Mouse (Mus musculus) cerebellum, postnatal 36 days (tissue): ENCODE results near the gene Ccr5.
"Not testable (repeated sequence)": the region's sequence is repeated elsewhere in the genome, so short reads cannot be mapped to it uniquely, and the experiment has no call there.

Experiments
- DNase-seq, 2 experiments: peaks; one replicate each; pipeline ENCODE4 v3.0.0; 2021 to 2022; ENCODE audit warnings: mixed read lengths in 2 of 2

The Ccr5 gene

DNA sequence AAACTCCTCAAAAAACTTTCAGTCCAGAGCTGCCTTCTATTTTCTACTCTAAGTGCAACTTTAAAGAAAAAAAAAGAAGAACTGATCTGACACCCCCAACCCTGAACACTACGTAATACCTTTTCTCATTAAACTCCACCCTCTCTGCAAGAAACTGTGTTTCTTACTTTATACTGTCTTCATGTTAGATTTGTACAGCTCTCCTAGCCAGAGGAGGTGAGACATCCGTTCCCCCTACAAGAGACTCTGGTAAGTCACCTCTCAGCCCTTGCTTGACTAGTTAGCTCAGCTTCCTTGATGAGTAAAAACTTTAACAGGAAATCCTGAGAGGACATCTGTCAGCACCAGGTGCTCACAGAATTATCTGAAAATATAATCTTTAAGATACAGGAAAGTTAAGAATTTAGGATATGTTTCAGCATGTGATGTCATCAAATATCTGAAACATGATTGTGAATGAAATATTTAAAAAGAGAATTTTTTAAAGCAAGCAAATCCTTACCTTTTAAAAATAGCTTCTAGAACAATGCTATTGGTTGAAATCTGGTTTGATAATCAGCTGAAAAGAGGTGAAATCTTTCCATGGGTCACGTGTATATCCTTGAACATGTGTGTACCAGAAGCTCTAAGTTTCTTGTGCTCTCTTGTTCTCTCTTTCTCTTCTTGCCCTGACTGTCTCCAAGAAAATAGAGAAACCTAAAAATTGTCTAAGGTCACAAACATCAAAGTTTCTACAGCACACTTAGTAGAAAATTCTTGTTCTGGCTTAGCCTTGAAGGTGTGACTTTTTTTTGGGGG, at the start of gene Ccr5:
TSS of gene Ccr5 (plus strand) at position 157 of the 798 bp plus-strand sequence.
- no peak for DNase-seq

DNA sequence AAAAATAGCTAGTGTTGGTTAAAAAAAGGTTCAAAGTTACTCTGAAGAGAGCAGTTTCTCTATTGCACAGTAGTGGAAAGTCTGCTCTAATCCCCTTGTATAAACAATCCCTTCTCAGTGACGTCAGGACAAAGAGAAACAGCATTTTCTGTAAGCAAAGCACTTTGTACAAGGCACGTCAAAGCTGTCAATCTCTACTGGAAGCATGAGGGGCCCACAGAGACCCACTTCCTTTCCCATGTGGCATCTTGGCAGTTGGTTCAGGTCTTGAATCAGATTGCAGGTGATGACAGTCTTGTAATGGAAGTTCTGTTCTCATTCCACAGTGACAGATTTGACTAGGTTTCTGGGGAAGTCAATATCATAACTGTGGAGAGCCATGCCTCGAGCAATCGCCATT, 41.5 kb upstream of the Ccr5 start:
- no peak for DNase-seq

DNA sequence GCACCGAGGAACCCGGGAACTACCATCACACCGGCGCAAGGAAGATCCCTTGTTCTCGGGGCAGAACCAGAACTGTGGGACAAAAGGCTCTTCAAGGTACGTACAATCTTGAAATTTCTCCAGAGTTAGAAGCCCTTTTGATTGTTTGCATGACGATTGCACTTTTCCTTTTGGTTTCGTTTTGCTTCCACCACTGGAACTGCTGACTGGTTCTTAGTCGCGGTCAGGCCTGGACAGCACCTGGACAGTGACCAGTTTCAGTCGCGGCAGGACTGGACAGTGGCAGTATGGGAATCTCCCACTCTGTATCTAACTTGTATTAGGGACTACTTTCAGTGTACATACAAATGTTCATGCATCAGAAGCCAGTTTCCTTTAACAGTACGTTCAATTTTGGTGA, 40.9 kb upstream of the Ccr5 start:
- not testable (repeated sequence) for DNase-seq

DNA sequence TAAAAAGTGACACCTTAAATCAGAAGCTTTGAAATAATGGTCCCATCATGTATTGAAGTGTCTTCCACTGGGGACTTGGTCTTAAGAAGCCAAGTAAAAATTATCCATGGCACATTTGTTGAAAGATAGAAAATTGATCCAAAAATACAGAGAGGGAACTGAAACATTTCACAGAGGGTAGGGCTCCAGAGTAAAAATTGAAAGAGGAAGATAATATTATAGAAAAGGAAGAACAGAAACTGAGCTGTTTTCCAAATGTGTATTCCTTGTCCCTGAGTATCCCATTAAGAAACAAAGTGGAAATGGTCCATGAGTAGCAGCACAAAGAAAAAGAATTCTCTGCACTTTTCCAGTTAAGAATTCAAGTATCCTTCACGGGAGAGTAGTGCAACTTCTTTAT, 30.9 kb upstream of the Ccr5 start:
- DNase-seq, result no peak

DNA sequence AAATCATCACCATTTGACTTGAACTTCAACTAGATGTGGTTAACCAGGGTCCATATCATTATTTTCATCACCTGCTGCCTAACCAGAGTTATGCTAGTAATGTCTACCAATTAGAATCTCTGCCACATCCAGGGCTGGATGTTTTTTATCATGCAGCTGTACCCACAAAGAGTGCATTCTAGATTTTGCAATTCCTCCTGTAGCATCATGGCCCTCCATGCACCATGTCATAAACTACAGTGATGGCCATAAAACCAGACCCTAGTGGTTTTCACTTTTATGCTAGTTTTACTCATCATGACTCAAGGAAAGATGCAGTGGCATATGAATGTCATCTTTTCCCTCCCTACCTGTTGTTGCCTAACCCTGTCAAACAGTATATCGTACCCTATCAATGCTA, 22.2 kb upstream of the Ccr5 start:
- DNase-seq, result no peak

DNA sequence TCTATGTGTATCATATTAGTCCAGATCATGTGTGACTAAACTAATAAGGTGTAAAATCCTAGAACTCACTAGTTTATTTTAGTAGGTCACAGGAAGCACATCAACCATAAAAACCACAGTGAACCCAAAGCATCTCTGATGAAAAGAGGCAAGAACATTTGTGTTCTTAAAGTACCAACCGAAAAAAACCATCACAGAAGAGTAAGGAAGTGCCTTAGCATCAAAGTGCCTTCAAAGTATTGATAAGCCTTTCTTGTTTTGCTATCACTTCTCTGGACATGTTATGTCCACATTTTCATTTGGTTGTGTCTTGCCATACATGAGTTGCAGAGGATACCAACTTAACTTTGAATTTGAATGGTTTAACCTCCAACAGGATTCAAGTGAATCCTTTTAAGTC, 21.0 kb upstream of the Ccr5 start:
- DNase-seq, result no peak

DNA sequence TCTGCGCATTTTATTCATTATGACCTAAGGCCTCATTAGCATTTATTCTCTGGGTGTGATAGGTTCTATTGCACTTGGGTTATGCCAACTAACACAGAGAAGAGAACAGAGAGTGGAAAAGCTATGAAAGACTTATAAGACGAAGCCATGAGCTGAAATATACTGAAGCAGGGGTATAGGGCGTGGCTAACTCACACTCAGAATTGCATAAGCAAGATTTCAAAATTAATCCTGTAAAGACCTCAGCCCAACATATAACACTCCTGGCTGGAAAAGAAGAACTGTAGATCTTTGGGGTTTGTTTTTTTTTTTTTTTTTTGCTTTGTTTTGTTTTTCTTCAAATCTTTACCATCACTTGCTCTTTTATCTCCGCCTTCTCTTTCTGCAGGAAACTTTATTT, 19.6 kb upstream of the Ccr5 start, which contains the start of gene Ccr2:
TSS of gene Ccr2 (plus strand) at position 228 of the 400 bp plus-strand sequence.
- no peak for DNase-seq

DNA sequence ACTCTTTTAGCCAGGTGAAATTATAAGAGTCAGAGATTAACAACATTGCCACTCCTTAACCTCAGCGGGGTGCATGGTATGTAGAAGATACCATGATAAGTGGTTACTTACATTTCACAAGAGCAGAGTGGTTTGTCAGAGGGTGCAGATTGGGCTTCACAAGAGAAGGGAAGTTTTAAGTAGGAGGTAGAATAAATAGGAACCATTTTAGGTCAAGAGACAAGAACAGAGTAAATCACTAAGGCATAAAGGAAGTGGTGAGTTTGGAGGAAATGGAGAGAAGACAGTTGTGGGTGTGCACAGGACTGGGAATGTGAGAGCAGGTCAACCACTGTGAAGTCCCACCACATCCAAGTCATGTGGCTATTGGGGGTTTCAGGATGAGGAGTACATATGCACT, 18.1 kb upstream of the Ccr5 start:
- no peak for DNase-seq

DNA sequence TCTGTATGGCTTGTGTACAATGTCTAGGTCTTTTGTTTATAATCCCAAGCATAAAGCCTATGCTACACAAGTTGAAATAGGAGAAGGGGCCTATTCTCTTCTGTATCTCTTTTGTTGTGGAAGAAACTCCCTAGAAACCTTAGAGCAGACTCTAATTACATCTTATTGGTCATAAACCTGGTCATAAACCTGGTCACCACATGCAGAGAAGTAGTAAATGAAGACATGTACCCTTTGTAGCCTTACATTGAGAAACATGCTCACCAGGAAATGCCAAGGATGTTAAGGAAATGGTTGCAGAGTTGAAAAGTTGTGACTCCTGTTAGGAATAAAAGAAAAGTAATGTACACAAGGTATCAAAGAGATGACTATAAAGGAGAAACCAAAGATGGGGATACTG, 16.1 kb upstream of the Ccr5 start:
- DNase-seq, result no peak

DNA sequence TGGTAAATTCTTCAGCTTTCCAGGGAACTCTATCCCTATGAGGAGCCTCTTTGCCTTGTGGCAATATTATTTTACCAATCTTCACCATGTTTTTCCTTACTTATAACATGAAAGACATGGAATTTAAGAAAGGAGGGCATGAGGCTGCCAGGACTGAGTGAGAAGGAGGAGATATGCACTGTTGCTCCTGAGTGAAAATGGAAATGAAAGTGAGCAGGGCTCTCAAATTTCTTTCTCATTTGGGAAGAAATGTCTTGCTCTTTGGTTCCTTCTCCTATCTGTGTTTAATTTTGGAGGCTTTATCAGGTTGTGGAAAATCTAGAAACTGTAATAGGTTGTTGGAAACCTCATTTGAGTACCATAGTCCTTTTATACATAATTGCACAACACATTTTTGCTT, 14.1 kb upstream of the Ccr5 start:
- DNase-seq, result no peak

DNA sequence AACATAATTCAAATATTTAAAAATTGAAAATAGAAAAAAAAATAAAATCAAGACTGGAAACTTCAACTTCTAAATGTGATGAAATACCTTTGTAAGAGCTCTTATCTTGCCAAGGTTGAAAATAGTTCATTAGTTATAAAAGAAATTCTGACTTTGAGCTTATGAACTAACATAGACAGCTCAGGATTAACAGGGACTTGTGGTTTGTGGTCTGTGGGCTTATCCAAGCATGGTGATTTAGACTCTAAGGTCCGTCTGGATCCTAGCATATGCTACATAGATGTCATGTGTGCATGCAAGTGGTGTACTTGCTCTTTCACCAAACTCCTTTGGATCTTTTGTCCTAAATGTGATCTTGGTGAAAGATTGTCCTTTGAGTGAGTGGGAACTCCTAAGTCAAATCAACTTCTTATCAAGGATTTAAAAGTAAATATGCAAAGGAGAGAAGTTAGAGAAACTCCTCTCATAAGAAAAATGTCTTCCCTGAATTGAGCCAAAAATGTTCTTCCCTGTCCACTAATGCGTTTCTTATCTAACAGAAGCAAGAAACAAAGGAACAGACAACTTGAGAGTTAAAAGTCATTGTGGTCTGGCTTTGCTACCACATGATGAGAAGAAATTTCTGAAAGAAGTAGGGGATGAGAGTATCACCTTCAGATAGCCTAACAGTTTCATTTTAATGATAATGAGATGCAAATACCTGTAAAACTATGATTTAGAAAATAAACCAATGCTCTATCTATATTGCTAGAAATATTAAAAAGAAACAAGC, 12.8 kb upstream of the Ccr5 start:
- no peak for DNase-seq

DNA sequence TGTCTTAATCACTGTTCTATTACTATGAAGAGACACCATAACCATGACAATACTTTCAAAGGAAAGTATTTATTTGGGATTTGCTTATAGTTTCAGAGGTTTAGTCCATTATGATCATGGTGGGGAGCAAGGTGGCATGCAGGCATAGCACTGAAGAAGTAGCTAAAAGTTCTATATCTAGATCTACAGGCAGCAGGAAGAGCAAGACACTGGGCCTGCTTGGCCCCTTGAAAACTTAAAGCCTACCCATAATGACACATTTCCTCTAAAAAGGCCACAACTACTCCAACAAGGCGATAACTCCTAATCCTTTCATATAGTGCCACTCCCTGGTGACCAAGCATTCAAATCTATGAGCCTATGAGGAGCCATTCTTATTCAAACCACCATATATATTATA, 9.3 kb upstream of the Ccr5 start:
- DNase-seq, result no peak

DNA sequence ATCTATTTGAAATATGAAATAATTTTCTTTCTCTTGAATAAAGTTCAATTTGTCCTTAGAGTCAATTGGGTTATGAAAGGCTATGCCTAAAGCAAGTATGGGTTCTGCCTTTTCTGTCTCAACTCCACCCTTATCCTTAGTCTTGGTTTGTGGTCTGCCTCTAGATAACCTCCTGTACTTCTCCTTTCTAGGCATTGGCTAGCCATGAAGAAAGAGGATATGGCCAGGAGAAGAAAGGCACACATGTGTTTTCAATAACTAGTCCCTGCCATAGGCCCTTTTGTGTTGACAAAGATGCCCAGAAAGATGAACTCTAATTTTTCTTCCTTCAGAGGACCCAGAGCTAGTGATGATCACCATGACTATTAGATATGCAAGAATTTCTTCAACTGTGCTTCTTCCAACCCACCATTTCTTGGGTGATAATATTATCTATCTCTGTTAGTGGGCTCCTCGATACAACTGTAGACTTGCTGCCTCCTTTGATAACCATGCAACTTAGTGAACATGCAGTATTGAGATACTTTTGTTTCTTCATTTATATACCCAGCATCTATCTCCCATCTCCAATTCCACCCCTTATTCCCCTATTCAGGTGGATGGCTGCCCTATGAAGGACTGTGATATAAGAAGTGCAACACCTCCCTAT, 8.6 kb upstream of the Ccr5 start:
- DNase-seq, result no peak

DNA sequence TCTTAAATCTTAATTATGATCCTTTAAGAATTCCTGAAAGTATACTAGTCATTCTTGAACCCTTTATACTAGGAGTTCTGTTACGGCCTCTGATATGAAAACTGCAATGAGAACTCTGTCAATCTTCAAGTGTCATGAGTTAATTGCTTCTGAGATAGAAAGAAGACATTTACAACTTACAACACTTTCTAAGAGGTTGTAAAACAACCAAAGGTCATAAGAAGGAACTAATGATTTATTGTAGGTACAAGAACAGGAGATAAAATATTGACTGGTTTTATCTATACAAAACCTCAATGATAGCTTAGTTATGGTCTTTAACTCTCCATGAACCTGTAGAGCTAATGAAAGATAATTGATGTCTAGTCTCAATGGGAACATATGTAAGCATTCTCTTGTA, 7.6 kb upstream of the Ccr5 start:
- no peak for DNase-seq

DNA sequence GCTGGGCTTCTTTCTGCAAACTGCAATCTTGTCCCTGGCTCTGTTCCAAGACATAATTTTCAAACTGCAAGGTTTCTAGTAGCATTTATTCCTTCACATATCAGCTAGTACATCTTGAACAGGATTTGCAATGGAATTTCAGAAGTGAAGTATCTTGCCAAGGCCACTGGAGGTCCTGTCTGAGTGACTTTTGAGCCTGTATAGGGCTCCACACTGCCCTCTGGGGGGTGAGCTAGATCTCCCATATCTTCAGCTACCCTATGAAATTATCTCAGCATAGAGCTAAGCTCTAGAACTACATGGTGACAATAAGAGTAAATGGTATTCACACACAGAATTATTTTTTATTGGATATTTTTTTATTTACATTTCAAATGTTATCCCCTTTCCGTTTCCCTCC, 2.9 kb upstream of the Ccr5 start:
- DNase-seq, result no peak

DNA sequence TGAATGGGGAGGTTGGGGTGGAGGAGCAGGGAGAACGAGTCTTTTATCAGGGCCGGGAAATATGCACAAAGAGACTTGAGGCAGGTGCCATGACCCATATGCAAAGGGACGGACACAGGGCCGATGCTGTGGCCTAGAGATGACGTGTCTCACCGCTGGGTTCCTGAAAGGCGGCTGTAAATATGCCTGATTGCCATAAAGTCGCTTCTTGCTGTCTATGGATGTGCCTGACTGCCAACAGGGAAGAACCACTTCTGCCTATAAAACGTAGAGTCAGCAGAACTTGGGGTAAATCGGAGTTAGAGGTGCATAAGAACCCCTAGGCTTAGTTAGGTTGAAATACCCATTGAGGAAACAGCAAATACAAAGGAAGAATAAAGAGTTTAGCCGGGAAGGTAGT, 4.2 kb downstream of the Ccr5 start:
- no peak for DNase-seq

DNA sequence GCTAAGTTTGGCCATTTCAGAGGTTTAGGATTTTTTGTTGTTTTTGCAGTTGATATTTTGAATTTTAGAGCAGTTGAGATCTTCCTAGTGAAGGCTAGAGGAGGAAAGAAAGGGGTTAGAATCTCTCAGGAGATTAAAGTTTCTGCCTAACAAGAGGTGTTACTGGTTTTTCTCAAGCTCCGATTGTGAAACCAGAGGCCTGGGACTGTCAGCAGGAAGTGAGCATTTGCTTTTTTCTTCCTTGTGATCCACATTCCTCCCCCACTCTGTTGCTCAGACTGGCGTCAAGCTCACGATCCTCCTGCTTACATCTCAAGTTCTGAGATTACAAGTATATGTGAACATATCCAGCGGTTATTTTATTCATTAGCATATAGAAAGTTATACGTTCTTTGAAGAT, 5.0 kb downstream of the Ccr5 start:
- no peak for DNase-seq

DNA sequence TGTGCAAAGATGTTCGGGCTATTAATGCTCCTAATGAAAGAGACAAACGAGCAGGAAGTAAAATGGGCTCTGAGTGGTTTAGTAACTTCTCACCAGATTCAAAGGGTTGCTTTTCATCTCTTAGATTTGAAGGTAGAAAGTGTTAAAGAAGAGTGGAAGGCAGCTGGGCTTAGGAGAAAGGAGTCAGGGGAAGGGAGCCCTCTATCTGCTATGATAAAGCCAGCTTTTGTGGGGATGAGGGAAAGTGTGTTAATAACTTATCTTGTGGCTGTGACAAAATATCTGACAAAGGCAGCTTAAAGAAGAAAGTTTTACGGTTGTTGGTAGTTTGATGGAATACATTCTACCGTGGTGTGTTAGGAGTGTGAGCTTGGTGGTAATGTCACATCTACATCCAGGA, 6.1 kb downstream of the Ccr5 start:
- DNase-seq, result no peak

DNA sequence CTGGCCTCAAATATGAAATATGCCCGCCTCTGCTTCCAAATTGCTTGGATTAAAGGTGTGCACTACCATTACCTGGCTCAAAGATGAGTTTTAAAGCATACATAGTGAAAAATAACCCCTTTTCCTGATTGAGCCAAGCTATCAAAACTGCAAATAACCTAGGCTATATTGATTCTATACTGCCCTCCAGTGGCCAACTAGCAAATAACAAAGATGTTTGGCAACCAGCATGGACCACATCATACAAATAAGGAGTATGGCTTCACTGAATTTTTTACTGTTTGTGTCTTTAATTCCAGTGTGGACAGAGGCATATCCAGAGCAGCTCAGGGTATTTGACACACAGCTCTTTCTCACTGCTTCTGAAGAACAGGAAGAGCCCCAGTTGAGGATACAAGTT, 7.0 kb downstream of the Ccr5 start:
- DNase-seq, result peak in 1 of 2 experiments; percentile 13

DNA sequence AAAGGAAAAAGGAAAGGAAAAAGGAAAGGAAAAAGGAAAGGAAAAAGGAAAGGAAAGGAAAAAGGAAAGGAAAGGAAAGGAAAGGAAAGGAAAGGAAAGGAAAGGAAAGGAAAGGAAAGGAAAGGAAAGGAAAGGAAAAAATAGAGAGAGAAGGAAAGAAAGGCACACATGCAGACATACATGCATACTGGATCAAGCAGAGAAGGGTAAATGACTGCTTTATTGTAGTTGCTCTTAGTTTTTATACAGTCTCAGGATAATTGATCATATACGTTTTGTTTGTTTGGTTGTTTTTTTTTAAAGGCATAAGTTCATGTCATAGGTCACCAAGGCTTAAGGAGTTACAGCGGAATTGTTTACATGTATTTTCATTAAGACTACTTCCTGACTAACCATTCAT, 11.6 kb downstream of the Ccr5 start:
- not testable (repeated sequence) for DNase-seq

DNA sequence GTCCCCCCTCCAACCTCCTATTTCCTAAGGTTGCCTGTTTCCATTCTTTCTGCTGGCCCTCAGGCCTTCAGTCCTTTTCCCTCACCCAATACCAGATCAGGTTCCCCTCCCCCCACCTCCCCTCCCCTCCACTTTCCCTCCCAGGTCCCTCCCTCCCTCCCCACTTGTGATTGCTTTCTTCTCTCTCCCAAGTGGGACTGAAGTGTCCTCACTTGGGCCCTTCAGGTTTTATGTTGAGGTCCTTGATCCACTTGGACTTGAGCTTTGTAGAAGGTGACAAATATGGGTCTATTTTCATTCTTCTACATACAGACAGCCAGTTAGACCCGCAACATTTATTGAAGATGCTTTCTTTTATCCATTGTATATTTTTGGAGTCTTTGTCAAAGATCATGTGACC, 13.6 kb downstream of the Ccr5 start:
- DNase-seq, result not testable (repeated sequence)

DNA sequence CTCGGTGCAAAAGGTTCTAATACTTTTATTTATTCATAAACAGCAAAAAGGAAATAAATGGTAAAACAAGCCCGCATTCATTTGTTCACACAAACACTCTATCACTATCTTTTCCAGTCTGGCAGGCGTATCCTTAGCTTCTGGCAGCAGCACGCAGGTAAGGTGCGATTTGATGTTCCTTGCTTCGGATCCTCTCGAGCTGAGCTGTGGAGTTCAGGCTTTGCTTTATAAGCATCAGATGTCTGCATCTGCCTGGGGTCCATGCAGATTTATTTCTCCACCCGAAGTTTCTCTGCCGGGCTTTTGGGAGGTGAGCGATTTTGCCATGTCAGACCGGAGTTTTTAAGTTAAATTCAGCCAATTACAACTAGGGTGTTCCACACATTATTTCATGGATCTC, 16.3 kb downstream of the Ccr5 start:
- no peak for DNase-seq

DNA sequence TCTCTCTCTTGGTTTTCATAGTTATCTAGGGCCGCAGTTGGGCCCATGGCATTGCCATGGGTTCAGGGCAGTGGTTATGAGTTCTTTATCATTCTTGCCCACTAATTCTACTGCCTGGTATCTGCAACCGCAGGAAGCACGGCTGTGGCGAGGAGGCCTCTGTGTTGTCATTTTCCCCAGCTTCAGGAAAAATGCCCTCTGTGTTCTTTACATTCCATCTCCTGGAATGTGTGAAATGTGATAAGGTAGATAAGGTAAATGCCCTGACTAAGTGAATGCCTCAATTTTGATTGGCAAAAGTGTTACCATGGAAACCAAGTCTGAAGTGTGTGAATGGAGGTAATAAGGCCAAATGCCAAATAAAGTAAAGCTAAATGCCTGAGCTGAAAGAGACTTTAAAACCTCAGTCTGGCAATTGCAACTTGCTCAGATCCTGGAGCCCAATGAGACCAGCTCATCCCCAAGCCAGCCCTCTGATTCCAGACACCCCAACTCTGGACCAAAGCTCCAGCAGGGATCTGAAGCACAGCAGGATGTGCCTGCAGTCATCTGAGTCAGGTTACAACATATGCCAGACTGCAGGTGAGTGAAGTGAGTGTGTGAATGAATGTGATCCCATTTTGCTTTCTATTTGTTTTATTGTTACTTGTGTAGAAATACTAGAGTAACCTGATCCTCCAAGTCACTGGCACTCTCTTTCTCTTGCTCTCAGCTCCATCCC, 16.9 kb downstream of the Ccr5 start:
- DNase-seq, result no peak
